Mouse (Mus musculus) hindbrain, embryonic 12.5 days (tissue): ENCODE data around the gene Zdhhc12. TPM values are rescaled to one million over a fixed set of nuclear protein-coding genes. Genes with fewer than 3 reads are reported as not detected.

ENCODE experiments used
- polyA plus RNA-seq: library from polyadenylated mRNA; unstranded; fragments of >200 nt; fragmentation: Nextera tagmentation; extraction: Ambion mirVana; gene quantifications from 2 replicates; pipeline ENCODE4 v1.2.1, GENCODE M21; 2016

Zdhhc12 gene
- polyA plus RNA-seq, 1 experiment from 2014 or later: 25.5 TPM

Other genes with a start within 250 kb of the Zdhhc12 start
- gene Cercam, start 224.5 kb downstream of the Zdhhc12 start, polyA plus RNA-seq: 28.5 and 30.2 TPM in 2 replicates
- gene Odf2, start 204.4 kb downstream of the Zdhhc12 start, polyA plus RNA-seq: 87.9 and 97.0 TPM in 2 replicates
- 69.1 and 72.5 TPM in 2 replicates for gene Gle1, start 158.2 kb downstream of the Zdhhc12 start, polyA plus RNA-seq
- gene Sptan1, start 128.1 kb downstream of the Zdhhc12 start, polyA plus RNA-seq: 179 and 188 TPM in 2 replicates
- gene Wdr34, start 44.8 kb downstream of the Zdhhc12 start, polyA plus RNA-seq: 40.4 and 41.0 TPM in 2 replicates
- 558 and 568 TPM in 2 replicates for gene Set, start 36.3 kb downstream of the Zdhhc12 start, polyA plus RNA-seq
- 7.0 and 7.2 TPM in 2 replicates for gene Pkn3, start 16.0 kb downstream of the Zdhhc12 start, polyA plus RNA-seq
- 11.8 and 12.6 TPM in 2 replicates for gene Zer1, start 30.9 kb upstream of the Zdhhc12 start, polyA plus RNA-seq
- gene Tbc1d13, start 40.1 kb upstream of the Zdhhc12 start, polyA plus RNA-seq: 10.3 and 10.6 TPM in 2 replicates
- gene Endog, start 77.8 kb upstream of the Zdhhc12 start, polyA plus RNA-seq: 15.7 and 16.2 TPM in 2 replicates
- 63.7 and 63.9 TPM in 2 replicates for gene Spout1, start 84.8 kb upstream of the Zdhhc12 start, polyA plus RNA-seq
- gene Kyat1, start 112.2 kb upstream of the Zdhhc12 start, polyA plus RNA-seq: 10.4 and 13.1 TPM in 2 replicates
- 39.3 and 42.2 TPM in 2 replicates for gene Lrrc8a, start 144.1 kb upstream of the Zdhhc12 start, polyA plus RNA-seq
- 0.30 and 0.36 TPM in 2 replicates for gene Gm28035, start 146.9 kb upstream of the Zdhhc12 start, polyA plus RNA-seq
- 5.0 and 5.6 TPM in 2 replicates for gene Phyhd1, start 172.6 kb upstream of the Zdhhc12 start, polyA plus RNA-seq
- not detected in 2 replicates for gene Gm28038, start 187.4 kb upstream of the Zdhhc12 start, polyA plus RNA-seq
- gene Dolk, start 192.7 kb upstream of the Zdhhc12 start, polyA plus RNA-seq: 25.5 and 26.2 TPM in 2 replicates
- 33.9 and 36.6 TPM in 2 replicates for gene Nup188, start 192.7 kb upstream of the Zdhhc12 start, polyA plus RNA-seq